Mouse (Mus musculus) spleen, adult 2 months (tissue): ENCODE results near the gene Nprl3.

Experiments
- CTCF ChIP-seq: fragments of 200-500 bp; IDR thresholded peaks from 2 replicates; pipeline ENCODE4 v1.5.1; 2011; ENCODE audit warnings: mild to moderate bottlenecking, inconsistent platforms; ENCODE audit not compliant: insufficient read depth, insufficient read length, insufficient replicate concordance; ENCODE audit errors: extremely low read depth
- POLR2A ChIP-seq: fragments of 200-500 bp; IDR thresholded peaks from 2 replicates; pipeline ENCODE4 v1.6.1; 2011; ENCODE audit warnings: low read depth, low read length, inconsistent platforms

DNA sequence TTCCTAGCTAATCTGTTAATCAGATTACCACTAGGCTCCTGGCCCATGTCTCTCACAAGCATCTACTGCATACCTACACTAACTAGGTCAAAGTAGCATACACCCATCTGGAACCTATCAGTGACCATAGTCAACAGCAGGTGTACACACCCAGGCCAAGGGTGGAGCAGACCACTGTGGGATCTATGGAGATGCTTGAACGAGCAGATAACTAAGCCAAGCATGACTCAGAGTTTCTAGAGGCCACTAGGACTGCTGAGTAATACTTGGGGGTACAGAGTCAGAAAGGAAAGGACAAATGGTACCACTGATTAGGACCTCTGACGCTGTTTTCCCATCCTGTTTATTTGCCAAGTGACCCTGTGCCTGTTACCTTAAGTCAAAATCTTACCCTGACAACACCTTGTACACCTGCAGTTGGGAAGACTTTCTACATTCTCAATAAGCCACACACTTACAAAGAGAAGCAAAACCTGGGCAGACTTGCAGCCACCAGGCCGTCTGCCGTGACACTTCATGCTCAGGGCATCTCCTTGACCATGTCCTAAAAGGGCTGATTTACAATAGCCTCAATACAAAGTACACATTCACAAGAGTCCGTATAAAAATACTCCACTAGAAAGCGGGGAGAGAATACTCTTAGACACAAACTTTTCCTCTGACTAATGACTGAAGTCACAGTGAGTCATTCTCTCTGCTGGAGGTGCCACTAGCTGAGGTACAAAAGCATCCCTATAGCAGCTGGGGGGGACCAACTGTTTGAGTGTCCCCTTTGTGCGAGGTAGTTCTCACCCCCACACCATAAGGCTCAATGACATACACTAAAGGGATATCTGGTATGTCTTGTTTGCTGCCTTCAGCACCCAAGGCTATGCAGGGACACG lies 16.4 kb downstream of the Nprl3 start:
- TF ChIP-seq CTCF (no peak), POLR2A (no peak)
